Mouse (Mus musculus) urinary bladder, postnatal 25 days (tissue): ENCODE measurements around the gene Pank3.
A peak's percentile ranks its signal among the peaks of the same experiment; 100 is the strongest.

Experiments
- DNase-seq: peaks from one replicate; pipeline ENCODE4 v3.0.0; 2022; ENCODE audit warnings: low spot score

Gene Pank3

GRCm38 (mm10) chr11:35769188-35769745, at the start of gene Pank3:
Pank3 (plus strand) TSS chr11:35769484.
- DNase-seq, result peak; percentile 81

DNA sequence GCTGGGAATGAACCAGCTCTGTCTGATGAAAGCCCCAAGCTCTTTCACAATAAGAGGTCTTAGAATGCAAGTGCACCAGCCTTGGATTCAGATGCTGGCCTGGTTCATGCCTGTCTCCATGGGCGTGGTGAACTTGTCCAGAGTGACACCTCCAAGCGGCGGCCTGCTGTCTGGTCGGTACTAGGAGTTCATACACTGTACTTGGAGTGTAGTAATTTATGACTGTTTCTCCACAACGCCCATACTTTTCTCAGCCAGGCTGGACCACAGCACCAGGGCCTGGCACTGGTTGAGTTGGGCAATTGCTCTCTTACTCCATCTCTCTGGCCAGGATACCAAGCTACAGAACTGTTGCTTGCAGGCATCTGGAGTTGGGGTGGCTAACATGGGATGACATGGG, 45.4 kb upstream of the Pank3 start:
- no peak for DNase-seq

DNA sequence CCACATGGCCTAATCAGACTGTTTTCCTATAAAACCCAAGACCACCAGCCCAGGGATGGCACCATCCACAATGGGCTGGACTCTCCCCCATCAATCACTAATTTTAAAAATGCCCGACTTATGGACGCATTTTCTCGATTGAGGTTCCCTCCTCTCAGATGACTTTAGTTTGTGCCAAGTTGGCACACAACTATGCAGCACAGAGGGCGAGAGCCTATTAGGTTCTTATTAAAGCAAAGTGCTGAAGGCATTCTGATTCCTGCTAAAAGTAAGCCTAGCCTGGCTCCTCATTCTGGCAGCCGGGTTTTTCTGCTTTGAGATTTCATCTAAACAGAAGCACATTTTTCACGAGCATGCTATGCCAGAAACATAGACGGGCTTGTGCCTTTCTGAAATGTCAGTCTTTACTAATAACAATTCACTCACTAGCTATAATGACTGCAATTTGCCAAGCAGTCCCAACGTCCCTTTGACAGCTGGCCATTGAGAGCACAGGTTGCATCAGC, 42.9 kb upstream of the Pank3 start:
- no peak for DNase-seq

- no peak for DNase-seq
Observed at GRCm38 (mm10) chr11:35728200-35728599, 41.1 kb upstream of the Pank3 start.

- no peak for DNase-seq
Observed at GRCm38 (mm10) chr11:35729186-35729585, 40.1 kb upstream of the Pank3 start.

GRCm38 (mm10) chr11:35732366-35732765, 36.9 kb upstream of the Pank3 start:
- no peak for DNase-seq

- no peak for DNase-seq
Observed at GRCm38 (mm10) chr11:35736817-35737216, 32.5 kb upstream of the Pank3 start.

DNA sequence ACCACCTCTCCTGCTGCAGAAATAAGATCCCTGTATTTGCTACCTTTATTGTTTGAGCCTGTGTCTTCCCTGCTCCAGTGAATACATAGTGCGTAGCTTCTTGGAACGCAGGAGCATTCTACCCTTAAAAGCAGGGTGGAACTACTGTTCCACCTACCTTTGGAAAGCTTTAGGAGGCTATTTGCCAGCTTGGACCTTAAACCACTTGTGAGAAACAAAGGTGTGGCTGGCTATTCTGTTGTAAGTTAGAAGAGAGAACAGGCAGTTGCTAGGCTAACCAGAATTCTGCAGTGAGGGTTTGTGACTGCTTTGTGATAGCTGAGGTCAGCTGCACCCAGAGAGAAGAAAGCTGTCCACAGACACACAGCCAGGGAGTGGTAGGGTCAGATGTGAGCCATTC, 32.0 kb upstream of the Pank3 start:
- no peak for DNase-seq

DNA sequence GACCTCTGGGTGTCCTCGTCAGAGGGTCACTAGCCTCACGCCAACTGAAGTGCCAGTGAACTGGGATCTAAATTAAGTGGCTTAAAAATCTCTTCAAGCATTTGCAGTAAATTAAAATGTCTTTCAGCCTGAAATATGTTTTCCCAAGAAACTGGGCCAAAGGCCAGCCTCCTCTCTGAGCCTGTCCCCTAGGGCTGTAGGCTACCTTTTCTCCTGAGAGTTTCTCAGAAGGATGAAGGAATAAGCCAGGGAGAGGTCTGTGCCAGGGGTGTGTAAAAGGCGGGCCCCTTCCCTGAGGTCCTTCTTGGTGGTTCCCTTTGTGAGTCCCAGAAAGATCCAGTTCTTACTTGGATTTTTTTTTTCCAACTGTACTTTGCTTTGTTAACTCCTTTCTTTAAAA, 31.2 kb upstream of the Pank3 start:
- DNase-seq, result no peak

GRCm38 (mm10) chr11:35743586-35743985, 25.7 kb upstream of the Pank3 start:
- DNase-seq, result no peak

DNA sequence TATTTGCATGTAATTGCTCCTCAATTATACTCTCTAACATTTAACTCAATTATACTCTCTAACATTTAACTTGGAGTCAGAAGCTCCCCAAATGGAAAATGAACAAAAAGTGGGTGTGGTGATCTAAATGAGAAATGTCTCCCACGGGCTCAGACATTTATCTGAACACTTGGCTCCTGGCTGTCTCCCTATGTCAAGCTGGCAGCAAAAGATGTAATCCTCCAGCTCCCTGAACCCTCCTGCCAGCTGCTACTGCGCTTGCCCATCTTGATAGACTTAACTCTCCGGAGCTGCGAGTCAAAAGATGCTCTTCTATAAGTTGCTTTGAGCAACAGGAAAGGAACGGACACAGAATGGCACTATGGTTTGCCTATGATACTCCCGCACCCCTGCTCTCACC, 24.7 kb upstream of the Pank3 start:
- no peak for DNase-seq

DNA sequence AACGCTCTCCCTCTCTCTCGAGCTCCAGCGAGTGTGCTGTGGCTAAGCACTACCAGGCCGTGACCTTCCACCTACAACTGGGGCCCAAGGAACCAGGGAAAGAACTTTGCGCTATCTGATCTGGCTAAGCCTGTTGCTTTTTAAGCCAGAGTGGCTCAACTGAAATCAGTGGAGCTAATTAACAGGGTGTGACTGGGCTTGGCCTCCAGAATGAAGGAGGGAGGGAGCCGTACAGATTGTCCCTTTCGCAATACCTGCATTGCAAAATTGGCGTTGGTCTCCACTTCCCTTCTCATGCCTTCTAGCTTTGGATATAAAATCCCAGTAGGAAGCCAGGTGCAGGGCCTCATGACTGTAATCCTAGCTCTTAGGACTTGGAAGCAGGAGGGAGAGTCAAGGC, 18.7 kb upstream of the Pank3 start:
- peak; percentile 52 for DNase-seq

- DNase-seq, result no peak
Observed at GRCm38 (mm10) chr11:35754906-35755418, 14.3 kb upstream of the Pank3 start.

- no peak for DNase-seq
Observed at GRCm38 (mm10) chr11:35755546-35755945, 13.7 kb upstream of the Pank3 start.

- no peak for DNase-seq
Observed at GRCm38 (mm10) chr11:35756411-35757303, 12.6 kb upstream of the Pank3 start.

DNA sequence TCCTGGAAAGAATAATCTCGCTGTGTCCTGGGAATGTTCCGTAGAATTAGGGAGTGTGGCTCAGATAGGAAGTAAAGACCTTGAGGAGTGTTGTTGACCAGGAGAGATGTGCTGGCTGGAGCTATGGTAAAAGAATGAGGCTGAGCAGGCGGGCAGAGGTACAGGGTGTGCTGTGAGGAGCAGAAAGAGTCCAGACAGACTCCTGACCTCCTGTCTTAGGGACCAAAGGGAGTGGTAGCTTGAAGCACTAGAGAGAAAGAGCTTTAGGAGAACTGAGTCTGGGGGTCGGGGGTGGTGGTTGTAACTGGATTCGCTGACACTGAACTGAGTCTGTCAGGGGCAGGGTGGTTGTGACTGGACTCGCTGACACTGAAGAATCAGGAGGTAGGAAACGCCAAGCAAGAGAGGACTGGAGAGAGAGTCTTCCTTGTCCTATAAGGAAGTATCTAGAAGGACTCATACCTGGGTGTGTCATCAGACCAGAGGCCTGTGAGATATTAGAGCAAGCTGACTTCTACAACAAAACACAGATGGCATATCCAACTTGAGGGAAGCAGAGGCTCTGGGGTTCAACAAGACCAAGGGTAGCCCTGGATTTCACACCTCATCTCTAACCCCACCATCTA, 9.2 kb upstream of the Pank3 start:
- DNase-seq, result no peak

DNA sequence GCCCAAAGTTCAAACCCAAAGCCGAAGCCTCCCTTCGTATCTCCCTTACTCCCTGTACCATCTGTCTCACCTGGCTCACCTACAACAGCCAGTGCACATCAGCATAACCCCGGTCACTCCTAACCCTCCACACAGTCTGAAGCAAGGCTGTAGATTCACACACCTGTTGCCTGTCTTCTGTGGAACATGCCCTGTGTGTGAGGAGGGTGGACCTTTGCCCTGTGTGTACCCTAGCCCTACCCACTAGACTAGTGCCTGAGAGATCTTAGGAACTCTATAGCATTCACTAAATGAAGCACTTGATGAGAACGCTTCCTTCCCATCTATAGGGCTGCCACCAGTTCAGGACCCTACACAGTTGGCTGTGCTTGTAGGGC, 8.7 kb upstream of the Pank3 start:
- DNase-seq, result no peak

DNA sequence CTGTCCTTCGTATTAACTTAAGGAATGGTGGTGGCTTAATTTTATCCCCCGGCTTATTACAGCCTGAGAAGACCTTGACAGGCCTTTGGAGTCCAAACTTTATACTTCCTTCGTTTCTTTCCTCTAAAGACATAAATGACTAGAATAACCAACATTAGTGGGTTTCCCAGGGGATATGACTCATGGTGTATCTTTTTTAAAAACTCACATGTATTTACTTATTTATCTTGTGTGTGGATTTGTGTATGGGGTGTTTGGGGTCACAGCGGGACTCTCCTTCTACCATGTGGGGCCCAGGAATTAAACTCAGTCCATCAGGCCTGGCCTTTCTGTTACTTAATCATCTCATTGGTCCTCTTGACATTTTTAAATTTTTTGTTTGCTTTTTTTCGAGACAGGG, 2.4 kb upstream of the Pank3 start:
- no peak for DNase-seq

DNA sequence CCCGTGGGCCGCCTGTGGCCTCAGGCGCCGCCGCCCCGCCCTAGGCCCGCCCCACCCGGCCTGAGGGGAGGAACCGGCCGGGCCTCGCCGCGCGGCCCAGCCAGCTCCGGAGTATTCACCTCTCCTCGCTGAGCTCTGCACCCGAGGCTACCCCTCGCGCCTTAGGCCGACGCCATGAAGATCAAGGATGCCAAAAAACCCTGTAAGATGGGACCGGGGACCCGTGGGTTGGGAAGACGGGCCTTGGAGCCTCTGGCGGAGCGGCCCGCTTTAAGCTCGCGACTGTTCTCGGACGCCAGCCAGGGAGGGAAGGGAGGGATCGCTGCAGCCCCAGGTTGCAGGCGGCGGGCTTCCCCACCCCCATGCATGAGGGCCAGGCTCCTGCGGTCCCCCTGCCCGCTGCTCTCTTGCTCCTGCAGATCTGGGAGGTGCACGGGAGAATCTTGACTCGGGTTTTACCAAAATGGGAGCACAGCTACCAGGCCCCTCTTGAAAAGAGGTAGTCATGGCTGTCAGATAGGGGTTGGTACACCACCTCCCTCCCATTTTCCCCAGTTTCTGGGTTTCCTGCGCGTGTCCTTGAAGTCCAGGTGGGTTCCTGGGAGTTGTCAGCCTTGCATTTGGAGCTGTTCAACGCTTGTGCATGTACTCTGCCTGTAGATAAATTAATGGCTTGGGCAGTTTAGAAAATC, 608 bp downstream of the Pank3 start:
- DNase-seq, result peak; percentile 62

DNA sequence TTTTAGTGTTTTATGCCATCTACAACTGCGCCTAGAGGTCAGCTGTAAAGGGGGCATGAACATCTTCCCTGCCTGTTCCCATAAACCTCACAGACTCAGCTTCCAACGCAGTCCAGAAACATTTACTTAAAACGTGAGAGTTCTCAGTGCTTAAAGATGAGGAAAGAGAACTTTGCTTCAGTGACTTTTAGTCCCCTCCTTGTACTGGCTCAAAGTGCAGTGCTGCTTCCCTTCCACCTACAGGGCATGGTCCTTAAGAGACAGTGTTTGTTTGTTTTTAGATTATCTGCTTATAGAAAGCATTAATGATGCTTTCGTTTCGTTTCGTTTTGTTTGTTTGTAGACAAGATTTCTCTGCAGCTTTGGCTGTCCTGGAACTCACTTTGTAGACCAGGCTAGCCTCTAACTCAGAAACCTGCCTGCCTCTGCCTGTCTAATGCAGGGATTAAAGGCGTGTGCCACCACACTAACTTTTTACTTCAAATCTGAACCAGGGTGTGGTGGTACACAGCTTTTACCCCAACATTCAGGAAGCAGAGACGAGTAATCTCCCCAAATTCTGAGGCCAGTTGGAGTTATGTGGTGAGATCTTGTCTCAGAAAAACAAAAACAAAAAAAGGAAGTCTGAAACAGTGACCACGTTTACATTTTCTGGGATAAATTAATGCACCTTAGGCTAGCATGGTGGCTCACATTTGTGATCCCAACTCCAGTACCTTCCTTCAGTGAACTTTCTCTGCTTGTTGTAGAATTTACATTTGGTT, 1.6 kb downstream of the Pank3 start:
- no peak for DNase-seq

DNA sequence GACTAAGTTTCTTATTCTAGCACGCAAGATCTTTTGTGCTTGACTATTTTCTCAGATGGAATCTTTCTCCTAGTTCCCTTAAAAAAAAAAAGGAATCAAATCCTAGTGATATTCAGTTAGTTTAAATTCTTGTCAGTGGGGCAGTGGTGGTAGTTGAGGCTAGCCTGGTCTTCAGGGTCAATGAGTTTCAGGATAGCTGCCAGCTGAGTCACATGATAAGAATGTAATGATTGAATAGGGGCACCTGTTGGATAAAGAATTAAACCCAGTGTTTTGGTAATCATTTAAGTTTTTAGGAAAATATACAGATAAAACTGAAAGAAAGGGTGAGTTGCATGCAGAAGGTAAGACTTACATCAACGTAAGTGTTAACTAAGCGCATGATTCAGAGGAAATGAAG, 6.3 kb downstream of the Pank3 start:
- DNase-seq, result no peak

DNA sequence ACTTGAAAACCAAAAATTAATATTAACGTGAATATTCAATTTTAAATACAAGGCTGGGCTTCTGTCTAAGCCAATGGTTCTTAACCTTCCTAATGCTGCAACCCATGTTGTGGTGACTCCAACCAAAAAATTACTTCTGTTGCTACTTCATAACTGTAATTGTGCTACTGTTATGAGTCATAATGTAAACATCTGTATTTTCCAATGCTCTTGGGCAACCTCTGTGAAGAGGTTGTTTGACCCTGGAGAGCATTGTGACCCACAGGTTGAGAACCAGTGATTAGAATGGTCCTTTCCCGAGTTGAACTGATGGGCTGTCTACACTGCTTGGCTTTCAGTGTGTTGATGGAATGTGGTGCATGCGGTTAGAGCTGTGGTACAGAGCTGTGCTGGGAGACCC, 7.2 kb downstream of the Pank3 start:
- no peak for DNase-seq
